Mouse (Mus musculus): ENCODE measurements around the gene A3galt2. TPM values are rescaled to one million over a fixed set of nuclear protein-coding genes. Genes with fewer than 3 reads are reported as not detected.

Gene A3galt2
- polyA plus RNA-seq, 1 experiment from 2014 or later, result 0.56 TPM

GRCm38 (mm10) chr4:128774467-128774866 is 19.3 kb downstream of the A3galt2 start:
- WGBS, result 91% methylated on average over 9 of the region's 9 CpGs
- Histone ChIP-seq H3K9me3 (ENCODE audit: control insufficient read depth, low read length) (no peaks in the 10 kb centered on the region), H3K4me1 (replicated peaks; ENCODE audit: control insufficient read depth, insufficient read depth, low read length) (0 out of 2 replicates have a peak, but pooled peaks cover 2% of the 10 kb centered on the region), H3K9ac (ENCODE audit: low read length) (no peak overlapping the region), H3K36me3 (ENCODE audit: control insufficient read depth, insufficient read depth, low read length) (peaks cover 8% of the 10 kb centered on the region; the same call in 1 of the 2 replicates), H3K4me3 (ENCODE audit: low read depth, low read length) (no peak overlapping the region), H3K27me3 (ENCODE audit: control insufficient read depth, insufficient read depth, low read length) (no peaks in the 10 kb centered on the region), H3K4me2 (ENCODE audit: low read depth, low read length, severe bottlenecking) (no peak overlapping the region), H3K27ac (ENCODE audit: low read depth, low read length) (no peak overlapping the region)
- no peak for ATAC-seq (replicated peaks; ENCODE audit: low FRiP score)
- no peak for DNase-seq (ENCODE audit: low spot score)

- Histone ChIP-seq H3K4me1 (replicated peaks; ENCODE audit: control insufficient read depth, insufficient read depth, low read length) (0 out of 2 replicates have a peak, but pooled peaks cover 2% of the 10 kb centered on the region), H3K9ac (ENCODE audit: low read length) (no peak overlapping the region), H3K4me2 (ENCODE audit: low read depth, low read length, severe bottlenecking) (no peak overlapping the region), H3K36me3 (ENCODE audit: control insufficient read depth, insufficient read depth, low read length) (peaks cover 8% of the 10 kb centered on the region), H3K27me3 (ENCODE audit: control insufficient read depth, insufficient read depth, low read length) (no peaks in the 10 kb centered on the region), H3K27ac (ENCODE audit: low read depth, low read length) (no peak overlapping the region), H3K4me3 (ENCODE audit: low read depth, low read length) (no peak overlapping the region), H3K9me3 (ENCODE audit: control insufficient read depth, low read length) (no peaks in the 10 kb centered on the region)
- ATAC-seq (replicated peaks; ENCODE audit: low FRiP score) (peak; percentile 65), DNase-seq (ENCODE audit: low spot score) (peak; percentile 91)
- 42% methylated on average over 20 of the region's 20 CpGs for WGBS
These were observed 21.6 kb downstream of the A3galt2 start for GRCm38 (mm10) chr4:128776568-128777289.

GRCm38 (mm10) chr4:128777593-128777992 is 22.4 kb downstream of the A3galt2 start:
- Histone ChIP-seq H3K27ac (ENCODE audit: low read depth, low read length) (no peak overlapping the region), H3K36me3 (ENCODE audit: control insufficient read depth, insufficient read depth, low read length) (peaks cover 12% of the 10 kb centered on the region), H3K4me2 (ENCODE audit: low read depth, low read length, severe bottlenecking) (no peak overlapping the region), H3K27me3 (ENCODE audit: control insufficient read depth, insufficient read depth, low read length) (no peaks in the 10 kb centered on the region), H3K4me1 (replicated peaks; ENCODE audit: control insufficient read depth, insufficient read depth, low read length) (0 out of 2 replicates have a peak, but pooled peaks cover 2% of the 10 kb centered on the region), H3K9ac (ENCODE audit: low read length) (no peak overlapping the region), H3K4me3 (ENCODE audit: low read depth, low read length) (no peak overlapping the region), H3K9me3 (ENCODE audit: control insufficient read depth, low read length) (no peaks in the 10 kb centered on the region)
- 85% methylated on average over 11 of the region's 11 CpGs for WGBS
- ATAC-seq (replicated peaks; ENCODE audit: low FRiP score) (no peak), DNase-seq (ENCODE audit: low spot score) (no peak)

DNA sequence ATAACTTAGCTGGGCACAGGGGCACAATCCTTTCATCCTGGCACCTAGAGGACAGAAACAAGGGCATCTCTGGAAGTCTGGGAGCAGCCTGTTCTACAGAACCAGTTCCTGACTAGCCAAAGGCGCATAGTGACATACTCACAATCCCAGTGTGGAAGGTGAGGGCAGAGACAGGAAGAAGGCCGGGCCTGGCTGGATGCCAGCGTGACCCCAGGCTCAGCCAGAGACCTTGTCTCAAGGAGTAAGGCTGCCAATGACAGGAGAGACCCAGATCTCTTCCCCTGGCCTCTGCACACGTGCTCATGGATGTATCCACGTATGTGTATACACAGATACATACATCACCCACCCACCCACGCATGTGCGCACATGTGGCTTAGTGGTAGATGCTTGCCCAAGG is 26.9 kb downstream of the A3galt2 start:
- Histone ChIP-seq H3K4me1 (replicated peaks; ENCODE audit: control insufficient read depth, insufficient read depth, low read length) (no peaks in the 10 kb centered on the region), H3K4me3 (ENCODE audit: low read depth, low read length) (no peak overlapping the region), H3K27me3 (ENCODE audit: control insufficient read depth, insufficient read depth, low read length) (no peaks in the 10 kb centered on the region), H3K9me3 (ENCODE audit: control insufficient read depth, low read length) (no peaks in the 10 kb centered on the region), H3K9ac (ENCODE audit: low read length) (no peak overlapping the region), H3K27ac (ENCODE audit: low read depth, low read length) (no peak overlapping the region), H3K4me2 (ENCODE audit: low read depth, low read length, severe bottlenecking) (no peak overlapping the region), H3K36me3 (ENCODE audit: control insufficient read depth, insufficient read depth, low read length) (peaks cover 21% of the 10 kb centered on the region)
- DNase-seq (ENCODE audit: low spot score) (no peak), ATAC-seq (replicated peaks; ENCODE audit: low FRiP score) (no peak)
- 92% methylated on average over 7 of the region's 7 CpGs for WGBS

- Histone ChIP-seq H3K4me2 (ENCODE audit: low read depth, low read length, severe bottlenecking) (no peak overlapping the region), H3K27ac (ENCODE audit: low read depth, low read length) (no peak overlapping the region), H3K27me3 (ENCODE audit: control insufficient read depth, insufficient read depth, low read length) (no peaks in the 10 kb centered on the region), H3K36me3 (ENCODE audit: control insufficient read depth, insufficient read depth, low read length) (peaks cover 21% of the 10 kb centered on the region), H3K4me1 (replicated peaks; ENCODE audit: control insufficient read depth, insufficient read depth, low read length) (no peaks in the 10 kb centered on the region), H3K4me3 (ENCODE audit: low read depth, low read length) (no peak overlapping the region), H3K9me3 (ENCODE audit: control insufficient read depth, low read length) (no peaks in the 10 kb centered on the region), H3K9ac (ENCODE audit: low read length) (no peak overlapping the region)
- DNase-seq (ENCODE audit: low spot score) (no peak), ATAC-seq (replicated peaks; ENCODE audit: low FRiP score) (no peak)
- 87% methylated on average over 4 of the region's 4 CpGs for WGBS
These were observed 27.5 kb downstream of the A3galt2 start for GRCm38 (mm10) chr4:128782645-128783044.

- no peak for DNase-seq (ENCODE audit: low spot score)
- Histone ChIP-seq H3K27ac (ENCODE audit: low read depth, low read length) (no peak overlapping the region), H3K4me1 (replicated peaks; ENCODE audit: control insufficient read depth, insufficient read depth, low read length) (no peaks in the 10 kb centered on the region), H3K4me2 (ENCODE audit: low read depth, low read length, severe bottlenecking) (no peak overlapping the region), H3K36me3 (ENCODE audit: control insufficient read depth, insufficient read depth, low read length) (peaks cover 21% of the 10 kb centered on the region), H3K27me3 (ENCODE audit: control insufficient read depth, insufficient read depth, low read length) (no peaks in the 10 kb centered on the region), H3K9me3 (ENCODE audit: control insufficient read depth, low read length) (no peaks in the 10 kb centered on the region), H3K4me3 (ENCODE audit: low read depth, low read length) (no peak overlapping the region), H3K9ac (ENCODE audit: low read length) (no peak overlapping the region)
- ATAC-seq (replicated peaks; ENCODE audit: low FRiP score), result no peak
- 93% methylated on average over 15 of the region's 15 CpGs for WGBS
These were observed 29.9 kb downstream of the A3galt2 start for GRCm38 (mm10) chr4:128784950-128785631.

- Histone ChIP-seq H3K27me3 (ENCODE audit: control insufficient read depth, insufficient read depth, low read length) (no peaks in the 10 kb centered on the region), H3K9ac (ENCODE audit: low read length) (no peak overlapping the region), H3K4me1 (replicated peaks; ENCODE audit: control insufficient read depth, insufficient read depth, low read length) (peaks cover 3% of the 10 kb centered on the region; the same call in 1 of the 2 replicates), H3K36me3 (ENCODE audit: control insufficient read depth, insufficient read depth, low read length) (peaks cover 21% of the 10 kb centered on the region), H3K27ac (ENCODE audit: low read depth, low read length) (no peak overlapping the region), H3K4me2 (ENCODE audit: low read depth, low read length, severe bottlenecking) (no peak overlapping the region), H3K4me3 (ENCODE audit: low read depth, low read length) (no peak overlapping the region), H3K9me3 (ENCODE audit: control insufficient read depth, low read length) (no peaks in the 10 kb centered on the region)
- 93% methylated on average over 11 of the region's 11 CpGs for WGBS
- ATAC-seq (replicated peaks; ENCODE audit: low FRiP score) (no peak), DNase-seq (ENCODE audit: low spot score) (no peak)
These were observed 30.9 kb downstream of the A3galt2 start for GRCm38 (mm10) chr4:128785921-128786654.

DNA sequence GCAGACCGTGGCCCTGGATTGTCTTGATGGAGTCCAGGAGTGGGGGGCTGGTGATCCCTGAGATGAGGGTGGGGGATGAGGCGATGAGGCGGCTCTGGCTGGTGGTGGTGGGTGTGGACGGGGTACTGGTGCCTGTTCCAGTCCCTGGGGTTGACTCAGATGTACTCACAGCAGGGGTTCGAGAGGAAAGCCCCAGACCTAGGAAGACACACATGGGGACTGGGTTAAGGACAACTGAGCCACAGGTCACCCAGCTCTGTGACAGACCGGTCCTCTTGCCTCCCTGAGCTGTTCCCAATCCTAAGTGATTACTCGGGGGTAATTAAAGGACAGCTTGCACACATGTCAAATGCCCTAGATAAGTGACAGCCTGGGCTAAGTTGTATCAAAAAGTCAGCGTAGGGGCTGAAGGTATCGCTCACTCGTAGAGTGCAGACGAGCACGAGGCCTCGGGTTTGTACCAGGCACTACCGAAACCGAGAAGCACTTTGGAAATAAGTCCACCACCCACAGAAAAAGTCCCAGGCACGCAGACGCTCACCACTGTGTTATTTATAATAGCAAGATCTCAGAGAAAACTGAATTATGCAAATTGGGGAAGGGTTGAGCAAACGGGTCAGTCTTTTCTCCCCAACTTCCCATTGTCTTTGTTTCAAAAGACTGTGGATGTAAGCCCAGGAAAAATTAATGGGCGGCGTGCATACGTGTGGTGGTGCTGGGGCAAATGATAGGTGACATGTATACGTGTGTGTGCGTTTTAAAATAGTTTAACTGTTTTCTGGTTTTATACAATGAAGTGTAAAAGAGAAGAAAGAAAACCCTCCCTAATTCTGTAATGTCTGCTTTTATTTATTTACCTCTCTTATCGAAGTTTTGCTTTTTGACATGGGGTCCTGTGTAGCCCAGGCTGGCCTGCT is 32.1 kb downstream of the A3galt2 start:
- Histone ChIP-seq H3K36me3 (ENCODE audit: control insufficient read depth, insufficient read depth, low read length) (peaks cover 19% of the 10 kb centered on the region), H3K27ac (ENCODE audit: low read depth, low read length) (no peak overlapping the region)

More for the DNA sequence above, 32.1 kb downstream of the A3galt2 start:
- ATAC-seq (replicated peaks; ENCODE audit: low FRiP score), result no peak
- Histone ChIP-seq H3K4me1 (replicated peaks; ENCODE audit: control insufficient read depth, insufficient read depth, low read length) (peaks cover 3% of the 10 kb centered on the region; the same call in 1 of the 2 replicates), H3K9me3 (ENCODE audit: control insufficient read depth, low read length) (no peaks in the 10 kb centered on the region), H3K4me2 (ENCODE audit: low read depth, low read length, severe bottlenecking) (no peak overlapping the region), H3K4me3 (ENCODE audit: low read depth, low read length) (no peak overlapping the region), H3K9ac (ENCODE audit: low read length) (no peak overlapping the region), H3K27me3 (ENCODE audit: control insufficient read depth, insufficient read depth, low read length) (no peaks in the 10 kb centered on the region)
- no peak for DNase-seq (ENCODE audit: low spot score)
- WGBS, result 86% methylated on average over 24 of the region's 24 CpGs

Data from forebrain, embryonic 11.5 days (tissue).